Mouse (Mus musculus) myocyte (in vitro differentiated cells): ENCODE results near the gene Gm5591. TPM values are rescaled to one million over a fixed set of nuclear protein-coding genes. Genes with fewer than 3 reads are reported as not detected.
"Not testable (repeated sequence)": the region's sequence is repeated elsewhere in the genome, so short reads cannot be mapped to it uniquely, and the experiment has no call there.

Source experiments
- H3K27me3 ChIP-seq: one replicate; pipeline ENCODE4 v1.6.1; 2011; ENCODE audit not compliant: control insufficient read depth, insufficient read depth, insufficient read length
- H3K36me3 ChIP-seq: one replicate; pipeline ENCODE4 v1.6.1; 2011; ENCODE audit not compliant: control insufficient read depth, insufficient read depth
- H3K4me2 ChIP-seq: one replicate; pipeline ENCODE4 v1.6.1; 2011; ENCODE audit warnings: low read depth, control low read depth
- H3K4me3 ChIP-seq: one replicate; pipeline ENCODE4 v1.5.1; 2011; ENCODE audit warnings: mild to moderate bottlenecking, control low read depth, moderate library complexity
- H3K79me2 ChIP-seq: one replicate; pipeline ENCODE4 v1.6.1; 2011; ENCODE audit not compliant: control insufficient read depth, insufficient read depth
- H3ac ChIP-seq: one replicate; pipeline ENCODE4 v1.6.1; 2011; ENCODE audit not compliant: control insufficient read depth, insufficient read length
- polyA plus RNA-seq: library from polyadenylated mRNA; unstranded; fragments of >200 nt; fragmentation: generic; extraction: Trizol; gene quantifications from one replicate; pipeline ENCODE4 v1.2.1, GENCODE M21; 2012; ENCODE audit warnings: missing spikeins

Gene Gm5591
- polyA plus RNA-seq, result not detected

DNA sequence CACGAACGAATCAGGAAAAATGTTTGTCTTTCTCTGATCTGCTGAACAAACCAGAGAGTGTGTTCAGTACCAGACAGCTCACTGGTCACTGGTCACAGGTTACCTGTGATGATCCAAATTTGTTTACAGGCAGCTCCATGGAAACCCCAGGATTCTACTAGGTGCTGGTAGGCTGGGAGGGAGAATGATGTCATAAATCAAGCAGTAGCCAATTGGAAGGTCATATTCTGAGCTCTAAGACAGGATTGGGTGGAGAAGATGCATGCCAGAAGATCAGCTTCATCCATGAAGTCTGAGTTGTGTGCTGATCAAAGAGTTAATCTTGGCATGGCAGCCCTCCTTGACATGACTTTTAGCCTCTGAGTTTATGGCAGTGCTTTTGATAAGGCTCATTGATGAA, at the start of gene Gm5591:
Gene Gm5591, minus strand, starts transcription at position 101 of the 400 bp plus-strand sequence.
- not testable (repeated sequence) for H3ac ChIP-seq, H3K4me3 ChIP-seq, H3K36me3 ChIP-seq, H3K4me2 ChIP-seq, H3K79me2 ChIP-seq, H3K27me3 ChIP-seq

GRCm38 (mm10) chr7:38488468-38488867, 39.5 kb downstream of the Gm5591 start:
- not testable (repeated sequence) for H3K4me2 ChIP-seq, H3K4me3 ChIP-seq, H3K79me2 ChIP-seq, H3K27me3 ChIP-seq, H3K36me3 ChIP-seq, H3ac ChIP-seq
